Mouse (Mus musculus): Measurements from ENCODE around the gene Notch3.

Gene Notch3

GRCm38 (mm10) chr17:32165803-32166595 lies 653 bp downstream of the Notch3 start:
- peak in 1 of 2 experiments; percentile 37 for DNase-seq (ENCODE audit: low spot score in 2 of 2)

- no peak for DNase-seq (ENCODE audit: low spot score in 2 of 2)
Observed at GRCm38 (mm10) chr17:32165266-32165802, 1.3 kb downstream of the Notch3 start.

GRCm38 (mm10) chr17:32164780-32165179 lies 1.9 kb downstream of the Notch3 start:
- no peak for DNase-seq (ENCODE audit: low spot score in 2 of 2)

- DNase-seq (ENCODE audit: low spot score in 2 of 2): no peak
Observed at GRCm38 (mm10) chr17:32163910-32164650, 2.6 kb downstream of the Notch3 start.

- DNase-seq (ENCODE audit: low spot score in 2 of 2): peak; percentile 79 to 84
Observed at GRCm38 (mm10) chr17:32162112-32162850, 4.4 kb downstream of the Notch3 start.

- DNase-seq (ENCODE audit: low spot score in 2 of 2): no peak
Observed at GRCm38 (mm10) chr17:32160882-32161281, 5.8 kb downstream of the Notch3 start.

GRCm38 (mm10) chr17:32158841-32159240 lies 7.8 kb downstream of the Notch3 start:
- no peak for DNase-seq (ENCODE audit: low spot score in 2 of 2)

GRCm38 (mm10) chr17:32146718-32147117 lies 19.9 kb downstream of the Notch3 start:
- no peak for DNase-seq (ENCODE audit: low spot score in 2 of 2)

- DNase-seq (ENCODE audit: low spot score in 2 of 2): peak; percentile 72 to 84
Observed at GRCm38 (mm10) chr17:32142907-32143854, 23.5 kb downstream of the Notch3 start.

- DNase-seq (ENCODE audit: low spot score in 2 of 2): no peak
Observed at GRCm38 (mm10) chr17:32142234-32142633, 24.4 kb downstream of the Notch3 start.

GRCm38 (mm10) chr17:32133375-32133774 lies 33.3 kb downstream of the Notch3 start:
- no peak for DNase-seq (ENCODE audit: low spot score in 2 of 2)

- no peak for DNase-seq (ENCODE audit: low spot score in 2 of 2)
Observed at GRCm38 (mm10) chr17:32132087-32132486, 34.6 kb downstream of the Notch3 start.

GRCm38 (mm10) chr17:32130506-32130905 lies 36.1 kb downstream of the Notch3 start:
- DNase-seq (ENCODE audit: low spot score in 2 of 2): no peak

- no peak for DNase-seq (ENCODE audit: low spot score in 2 of 2)
Observed at GRCm38 (mm10) chr17:32127195-32127594, 39.5 kb downstream of the Notch3 start.

- DNase-seq (ENCODE audit: low spot score in 2 of 2): no peak
Observed at GRCm38 (mm10) chr17:32125407-32125806, 41.2 kb downstream of the Notch3 start.

GRCm38 (mm10) chr17:32123545-32123944 lies 43.1 kb downstream of the Notch3 start:
- no peak for DNase-seq (ENCODE audit: low spot score in 2 of 2)

- no peak for DNase-seq (ENCODE audit: low spot score in 2 of 2)
Observed at GRCm38 (mm10) chr17:32122587-32122970, 44.1 kb downstream of the Notch3 start.

- no peak for DNase-seq (ENCODE audit: low spot score in 2 of 2)
Observed at GRCm38 (mm10) chr17:32121833-32122586, 44.6 kb downstream of the Notch3 start.

GRCm38 (mm10) chr17:32120771-32121532 lies 45.7 kb downstream of the Notch3 start:
- DNase-seq (ENCODE audit: low spot score in 2 of 2): no peak

Measured in urinary bladder, postnatal 36 days (tissue).